Mouse (Mus musculus): Measurements from ENCODE around the gene Vac14.
A peak's percentile ranks its signal among the peaks of the same experiment; 100 is the strongest.

The Vac14 gene

DNA sequence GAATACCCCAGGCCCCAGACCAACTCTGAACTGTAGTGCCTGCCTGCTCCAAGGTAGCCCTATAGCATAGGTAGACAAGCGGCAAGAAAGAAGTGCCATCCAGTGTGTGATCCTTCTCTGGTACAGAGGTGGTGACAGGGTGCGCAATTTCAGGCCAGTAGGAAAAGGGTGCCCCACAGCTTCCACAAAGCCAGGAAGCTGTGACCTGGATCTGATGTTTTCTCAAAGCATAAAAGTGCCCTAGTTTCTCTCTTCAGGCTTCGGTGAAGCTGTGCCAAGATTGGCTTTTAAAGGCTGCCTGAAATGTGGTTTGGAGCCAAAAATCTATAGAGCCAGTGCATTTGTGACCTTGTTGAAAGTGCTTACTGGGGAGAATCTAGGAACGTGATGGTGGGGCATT, 76.4 kb downstream of the Vac14 start:
- no peak for DNase-seq

DNA sequence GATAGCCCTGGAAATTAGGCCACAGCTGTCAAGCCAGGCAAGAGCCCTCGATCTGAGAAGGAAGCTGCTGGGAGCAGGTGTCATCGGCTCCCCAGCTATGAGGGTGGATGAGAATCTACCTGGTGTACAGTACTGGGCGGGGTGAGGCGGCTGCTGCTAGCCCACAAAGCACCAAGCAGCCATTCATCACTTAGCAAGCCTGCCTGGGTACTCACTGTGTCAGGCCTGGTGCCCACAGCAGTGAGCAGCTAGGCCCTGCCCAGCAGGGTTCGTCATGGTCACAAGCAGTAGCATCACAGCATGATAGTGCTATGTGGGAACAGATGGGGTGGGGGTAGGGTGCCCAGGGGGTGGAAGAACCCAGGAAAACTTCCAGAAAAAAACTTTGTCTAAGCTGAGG, 77.0 kb downstream of the Vac14 start:
- DNase-seq = no peak

- DNase-seq = no peak
These were observed 77.7 kb downstream of the Vac14 start for GRCm38 (mm10) chr8:110696051-110696450.

GRCm38 (mm10) chr8:110697571-110697970, 79.2 kb downstream of the Vac14 start:
- no peak for DNase-seq

DNA sequence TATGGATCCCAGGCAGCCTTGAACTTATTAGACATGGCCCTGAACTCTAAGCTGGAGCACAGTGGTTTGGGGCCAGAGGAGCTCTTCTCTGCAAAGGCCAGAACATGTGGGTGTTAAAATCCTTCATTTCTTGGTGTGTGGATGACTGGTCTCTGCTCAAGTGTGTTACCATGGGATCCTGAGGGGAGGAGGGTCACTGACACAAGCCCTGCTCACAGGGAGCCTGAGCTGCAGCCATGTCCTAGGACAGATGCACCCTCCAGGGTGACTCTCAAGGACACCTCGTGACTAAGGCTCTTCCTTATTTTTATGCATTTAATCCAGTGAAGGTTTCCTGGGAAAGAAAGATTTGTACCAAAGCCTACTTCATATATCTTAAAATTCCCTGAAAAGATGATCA, 79.7 kb downstream of the Vac14 start:
- DNase-seq = no peak

- no peak for DNase-seq
These were observed 81.1 kb downstream of the Vac14 start for GRCm38 (mm10) chr8:110699501-110699900.

- no peak for DNase-seq
These were observed 82.2 kb downstream of the Vac14 start for GRCm38 (mm10) chr8:110700561-110700960.

- DNase-seq = no peak
These were observed 84.5 kb downstream of the Vac14 start for GRCm38 (mm10) chr8:110702636-110703459.

DNA sequence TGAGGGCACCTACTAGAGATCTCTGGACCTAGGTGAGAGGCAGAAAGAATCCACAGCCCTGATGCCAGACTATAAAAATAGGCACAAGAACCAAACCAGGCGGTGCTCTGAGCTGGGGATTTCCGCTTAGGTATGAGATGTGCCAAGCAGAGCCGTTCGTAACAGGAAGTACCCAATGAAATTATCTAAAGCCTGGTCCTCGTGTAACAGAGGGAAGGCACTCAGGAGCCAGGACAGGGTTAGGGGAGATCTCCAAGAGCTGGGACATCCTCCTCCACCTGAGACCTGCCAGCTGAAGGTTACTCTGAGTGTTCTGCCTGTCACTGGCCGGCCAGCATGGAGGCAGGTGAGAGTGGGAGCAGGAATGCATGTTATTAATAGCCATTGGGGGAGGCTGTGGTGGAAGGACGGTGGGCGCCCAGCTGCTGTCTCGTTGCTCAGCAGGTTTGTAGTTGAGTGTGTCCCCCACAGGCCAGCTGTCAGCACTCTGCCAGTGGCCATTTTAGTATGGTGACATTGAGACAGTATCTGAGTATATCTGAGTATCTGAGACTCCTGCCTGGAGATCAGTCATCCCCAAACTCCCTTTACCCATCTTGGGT, 85.2 kb downstream of the Vac14 start:
- DNase-seq = no peak

DNA sequence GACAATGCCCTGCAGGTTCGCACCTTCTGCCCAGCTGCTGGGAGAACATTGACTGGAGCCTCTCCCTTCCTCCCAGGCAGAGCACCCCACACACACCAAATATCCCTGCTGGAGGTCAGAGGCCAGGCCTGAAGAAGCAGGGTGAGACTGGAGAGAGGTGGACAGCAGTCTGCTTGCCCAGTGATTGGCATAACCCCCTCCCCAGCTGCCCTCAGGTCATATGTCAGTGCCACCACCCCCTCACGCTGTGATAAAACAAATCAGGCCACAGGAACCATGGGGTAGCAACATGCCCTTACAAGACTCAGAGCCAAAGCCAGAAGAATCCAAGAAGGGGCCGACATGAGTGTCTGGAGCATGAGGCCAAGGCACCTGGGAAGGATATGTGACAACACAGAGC, 85.7 kb downstream of the Vac14 start:
- DNase-seq = no peak

- no peak for DNase-seq
These were observed 87.3 kb downstream of the Vac14 start for GRCm38 (mm10) chr8:110705391-110706287.

DNA sequence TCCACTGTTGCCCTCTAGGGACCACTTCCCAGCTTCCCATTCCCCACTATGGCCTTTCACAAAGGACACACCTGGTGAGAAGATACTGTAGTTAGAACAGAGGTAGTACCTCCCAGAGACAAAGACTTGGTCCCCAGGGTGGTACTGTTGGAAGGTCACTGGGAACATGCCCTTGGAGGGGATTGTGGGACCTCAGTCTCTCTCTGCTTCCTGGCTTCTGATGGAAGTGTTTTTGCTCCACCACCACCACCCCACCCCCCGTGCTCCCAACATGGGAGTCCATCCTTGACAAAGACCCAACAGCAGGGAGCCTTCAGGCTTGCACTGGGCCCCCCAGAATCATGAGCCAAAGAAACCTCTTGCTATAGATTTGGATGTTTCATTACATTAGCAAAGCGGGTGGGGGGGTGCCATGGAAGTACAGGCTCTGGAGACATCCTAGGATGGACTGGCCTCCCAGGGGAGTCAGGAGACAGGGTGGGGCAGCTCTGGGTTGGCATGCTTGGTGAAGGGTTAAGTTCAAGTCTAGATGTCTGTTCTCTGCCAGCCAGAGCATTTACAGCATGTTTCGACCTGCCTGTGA, 88.0 kb downstream of the Vac14 start:
- DNase-seq = no peak

GRCm38 (mm10) chr8:110708429-110708828, 90.0 kb downstream of the Vac14 start:
- DNase-seq = no peak

GRCm38 (mm10) chr8:110710593-110710992, 92.2 kb downstream of the Vac14 start:
- DNase-seq = no peak

- no peak for DNase-seq
These were observed 93.0 kb downstream of the Vac14 start for GRCm38 (mm10) chr8:110711271-110711934.

DNA sequence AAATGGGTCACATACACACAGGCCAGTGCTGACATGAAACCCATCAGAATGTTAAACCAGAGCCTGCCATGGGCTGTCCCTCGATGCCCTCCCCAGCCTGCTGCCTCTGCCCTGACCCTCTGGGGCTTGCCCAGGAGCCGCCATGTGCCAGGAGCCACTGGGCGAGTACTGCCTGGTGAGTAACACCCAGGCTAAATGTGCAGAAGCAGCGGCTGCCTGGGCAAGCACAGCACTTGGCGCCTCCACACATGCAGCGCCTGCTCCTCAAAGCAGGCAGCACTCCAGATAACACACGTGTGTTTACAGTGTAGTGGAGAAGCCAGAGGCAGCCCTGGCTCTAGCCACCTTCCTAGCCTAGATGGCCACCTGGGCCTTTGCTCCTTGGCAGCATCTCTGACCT, 94.7 kb downstream of the Vac14 start:
- no peak for DNase-seq

GRCm38 (mm10) chr8:110714827-110715519, 96.6 kb downstream of the Vac14 start:
- DNase-seq = peak; percentile 59

DNA sequence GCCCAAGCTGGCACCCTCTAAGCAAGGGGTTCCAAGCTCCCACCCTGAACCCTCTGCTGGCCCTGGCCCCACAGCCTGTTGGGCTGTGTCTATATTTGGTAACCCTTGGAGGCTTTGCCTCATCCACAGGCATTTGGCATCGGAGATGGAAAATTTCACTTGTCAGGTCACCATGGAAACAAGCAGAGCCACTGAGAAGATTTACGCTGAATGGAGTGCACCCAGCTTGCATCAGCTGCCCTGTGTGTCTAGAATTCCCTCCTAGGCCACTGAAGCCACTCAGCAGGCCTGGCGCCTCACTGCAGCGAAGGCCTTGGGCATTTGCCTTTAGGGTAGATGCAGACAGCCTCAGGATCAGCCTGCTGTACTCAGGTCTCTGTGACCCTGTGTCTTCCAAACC, 97.7 kb downstream of the Vac14 start:
- no peak for DNase-seq

DNA sequence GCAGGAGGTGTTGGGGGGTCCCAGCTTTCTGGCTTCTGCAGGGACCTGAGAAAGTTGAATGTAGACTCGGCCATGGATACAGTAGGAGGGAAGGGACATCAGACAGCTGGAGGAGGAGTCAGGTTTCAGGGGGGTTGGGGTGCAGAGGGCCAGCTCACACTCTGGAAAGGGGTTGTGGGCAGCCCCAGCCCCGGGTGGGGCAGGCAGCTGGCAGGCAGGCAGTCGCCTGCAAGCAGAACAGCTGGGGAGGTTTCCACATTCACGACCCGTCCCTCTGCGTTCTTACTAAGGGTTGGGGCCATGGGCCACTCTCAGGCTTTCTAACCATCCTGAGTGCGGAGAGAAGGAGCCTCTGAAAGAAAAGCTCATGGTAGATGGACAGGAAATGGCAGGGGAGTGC, 98.7 kb downstream of the Vac14 start:
- DNase-seq = no peak

DNA sequence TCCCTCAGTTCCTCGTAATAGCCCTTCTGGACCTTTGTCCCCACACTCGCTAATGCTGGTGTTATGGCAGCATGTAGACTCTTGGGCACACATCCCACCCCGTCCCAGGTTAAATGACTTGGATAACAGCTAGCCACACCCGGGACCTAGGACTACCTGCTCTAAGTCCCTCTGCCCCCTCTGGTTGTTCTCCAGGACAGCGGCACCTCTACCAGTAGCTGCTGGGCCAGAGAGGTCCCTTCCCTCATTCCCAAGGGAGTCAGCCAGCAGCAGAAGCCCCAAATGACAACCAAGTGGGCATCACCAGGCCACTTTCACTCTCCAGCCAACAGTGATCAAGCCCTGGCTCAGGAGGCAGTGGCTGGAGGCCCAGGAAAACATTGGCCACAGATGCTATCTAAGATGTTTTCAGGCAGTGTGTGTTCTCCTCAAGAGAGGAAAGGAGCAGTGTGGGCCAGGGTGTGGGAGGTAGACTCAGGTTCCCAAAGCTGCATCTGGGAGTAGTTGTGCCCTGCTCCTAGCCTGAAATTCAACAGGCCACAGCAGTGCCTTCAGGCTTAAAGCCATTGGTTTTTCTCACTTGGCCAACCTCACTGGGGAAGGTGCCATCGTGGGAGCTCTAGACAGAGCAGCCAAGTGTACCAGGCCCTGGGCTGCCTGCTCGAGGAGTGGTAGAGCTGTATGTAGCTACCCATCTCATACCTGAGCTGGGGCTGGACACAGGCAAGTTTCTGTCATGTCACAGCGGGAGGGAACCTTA, 100.0 kb downstream of the Vac14 start:
- DNase-seq = no peak

DNA sequence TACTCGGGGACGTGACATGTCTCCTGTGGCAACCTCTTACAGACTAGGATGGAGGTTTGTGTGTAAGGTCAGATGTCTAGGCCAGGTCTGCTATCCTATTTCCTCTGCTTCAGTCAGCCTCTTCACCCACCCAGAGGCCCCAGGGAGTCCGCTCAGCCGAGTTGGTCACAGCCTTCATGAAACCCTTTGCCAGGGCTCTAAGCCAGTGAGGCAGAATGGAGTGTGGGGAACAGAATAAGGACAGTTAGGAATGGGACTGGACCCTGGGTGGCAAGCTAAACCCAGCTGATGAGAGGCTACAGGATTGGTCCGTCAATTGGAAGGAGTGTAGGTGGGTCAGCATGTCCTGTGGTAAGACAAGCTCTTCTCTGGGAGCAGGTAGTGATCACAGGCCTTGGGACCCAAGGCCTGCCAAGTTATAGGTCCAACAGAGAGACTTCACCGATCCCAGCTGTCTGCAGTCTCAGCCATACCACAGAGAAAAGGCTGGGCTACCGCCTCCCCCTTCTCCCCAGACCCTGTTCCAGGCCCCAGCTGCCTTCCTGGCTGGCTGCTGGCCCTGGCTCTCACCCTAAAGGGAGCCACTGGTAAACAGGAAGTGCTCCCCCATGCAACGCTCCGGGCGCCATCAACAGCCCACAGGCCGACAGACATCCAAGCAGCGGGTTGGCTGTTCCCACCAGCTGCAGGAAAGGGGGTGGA, 100.7 kb downstream of the Vac14 start:
- DNase-seq = peak; percentile 59

Data from right cerebral cortex, postnatal 4 days (tissue).